Mouse (Mus musculus) heart, adult 2 months (tissue): Measurements from ENCODE around the gene Nr2f2.

Experiments used
- CTCF ChIP-seq: fragments of 200-600 bp; IDR thresholded peaks from 2 replicates; pipeline ENCODE4 v1.8.1; 2022; ENCODE audit warnings: antibody characterized with exemption, mild to moderate bottlenecking, moderate library complexity
- EP300 ChIP-seq: fragments of 200-500 bp; IDR thresholded peaks from 2 replicates; pipeline ENCODE4 v1.6.1; 2011; ENCODE audit warnings: low read depth, low read length, control low read depth; ENCODE audit not compliant: insufficient read depth
- POLR2A ChIP-seq: fragments of 200-500 bp; IDR thresholded peaks from 2 replicates; pipeline ENCODE4 v1.6.1; 2011; ENCODE audit warnings: mild to moderate bottlenecking, low read depth, low read length, control low read depth; ENCODE audit not compliant: insufficient read depth

GRCm38 (mm10) chr7:70334836-70335235, 31.7 kb downstream of the Nr2f2 start:
- TF ChIP-seq POLR2A, result no peak
- TF ChIP-seq CTCF, result peak; percentile 93
- 0 out of 2 replicates have a peak, but pooled peaks have one; percentile 21 for TF ChIP-seq EP300
